Mouse (Mus musculus) G1E (cell line): ENCODE measurements around the gene Elmo2. TPM values are rescaled to one million over a fixed set of nuclear protein-coding genes. Genes with fewer than 3 reads are reported as not detected.

Experiments
- ATAC-seq: 2 replicates; pipeline ENCODE4 v1.8.0; 2016; ENCODE audit warnings: mild to moderate bottlenecking; ENCODE audit not compliant: insufficient number of reproducible peaks, poor library complexity, low FRiP score, severe bottlenecking; ENCODE audit errors: extremely low read depth
- DNase-seq: peaks from one replicate; pipeline ENCODE4 v3.0.0; 2012; ENCODE audit warnings: low spot score
- H3K27me3 ChIP-seq: 2 replicates; pipeline ENCODE4 v1.6.1; 2012; ENCODE audit warnings: mild to moderate bottlenecking, low read length, inconsistent platforms; ENCODE audit not compliant: insufficient read depth
- H3K36me3 ChIP-seq: replicated peaks from 2 replicates; pipeline ENCODE3; 2012; ENCODE audit warnings: mild to moderate bottlenecking, inconsistent platforms
- H3K4me1 ChIP-seq: 2 replicates; pipeline ENCODE4 v1.6.1; 2012; ENCODE audit warnings: low read depth, low read length, inconsistent platforms, mixed read lengths; ENCODE audit not compliant: insufficient read depth
- H3K4me3 ChIP-seq: 2 replicates; pipeline ENCODE4 v1.5.1; 2012; ENCODE audit warnings: low read depth, mild to moderate bottlenecking, inconsistent platforms, low read length, moderate library complexity, mixed read lengths
- H3K9me3 ChIP-seq: replicated peaks from 2 replicates; pipeline ENCODE4 v1.6.1; 2012; ENCODE audit warnings: inconsistent platforms
- CTCF ChIP-seq: IDR thresholded peaks from 2 replicates; pipeline ENCODE4 v1.5.1; 2012; ENCODE audit warnings: low read depth, low read length, inconsistent platforms, mixed read lengths
- GATA1 ChIP-seq: IDR thresholded peaks from 2 replicates; pipeline ENCODE4 v1.6.1; 2012; ENCODE audit warnings: borderline replicate concordance, low read length, inconsistent platforms, mixed read lengths
- GATA2 ChIP-seq: IDR thresholded peaks from 2 replicates; pipeline ENCODE4 v1.6.1; 2012; ENCODE audit warnings: low read depth, low read length, inconsistent platforms, borderline replicate concordance
- POLR2AphosphoS5 ChIP-seq: IDR thresholded peaks from 2 replicates; pipeline ENCODE4 v1.6.1; 2012; ENCODE audit warnings: low read depth, low read length, inconsistent platforms; ENCODE audit not compliant: insufficient replicate concordance
- TAL1 ChIP-seq: conservative IDR thresholded peaks from 2 replicates; pipeline ENCODE4 v1.6.1; 2012; ENCODE audit warnings: low read depth, low read length, inconsistent platforms, mixed read lengths
- polyA plus RNA-seq: library from polyadenylated mRNA; stranded (reverse); fragments of >175 nt; gene quantifications from 2 replicates; pipeline ENCODE4 v1.2.3, GENCODE M21; 2012
- total RNA-seq, 2 experiments: library from RNA; stranded (forward) in 1 of 2; stranded (reverse) in 1 of 2; fragments of 200-1000 nt in 1 of 2; fragments of >200 nt in 1 of 2; fragmentation: Nextera tagmentation in 1 of 2; gene quantifications; 2 replicates each; pipeline ENCODE4 v1.2.3; 2014 to 2017

The Elmo2 gene
- total and polyA plus RNA-seq, 3 experiments: 15.1 to 38.3 (median 17.7) TPM

GRCm38 (mm10) chr2:165250903-165251302 is 75.4 kb downstream of the Elmo2 start:
- Histone ChIP-seq H3K4me3 (no peak overlapping the region), H3K36me3 (no peaks in the 10 kb centered on the region), H3K4me1 (no peaks in the 10 kb centered on the region), H3K9me3 (no peaks in the 10 kb centered on the region), H3K27me3 (no peaks in the 10 kb centered on the region; the same call in 1 of the 2 replicates)
- TF ChIP-seq TAL1: no peak
- no peak for TF ChIP-seq CTCF
- TF ChIP-seq GATA2: no peak
- no peak for TF ChIP-seq GATA1
- no peak for TF ChIP-seq POLR2AphosphoS5
- no peak for DNase-seq
- ATAC-seq: no peak

- H3K27me3 ChIP-seq: no peaks in the 10 kb centered on the region; the same call in 1 of the 2 replicates
- H3K36me3 ChIP-seq: no peaks in the 10 kb centered on the region
- no peaks in the 10 kb centered on the region for H3K4me1 ChIP-seq
- DNase-seq (no peak), ATAC-seq (no peak)
- no peak overlapping the region for H3K4me3 ChIP-seq
- no peak for TF ChIP-seq TAL1
- TF ChIP-seq POLR2AphosphoS5: no peak
- TF ChIP-seq CTCF: no peak
- TF ChIP-seq GATA2: no peak
- no peak for TF ChIP-seq GATA1
- no peaks in the 10 kb centered on the region for H3K9me3 ChIP-seq
These were observed 77.3 kb downstream of the Elmo2 start for GRCm38 (mm10) chr2:165248967-165249366.

- H3K4me1 ChIP-seq: no peaks in the 10 kb centered on the region
- H3K4me3 ChIP-seq: no peak overlapping the region
- no peaks in the 10 kb centered on the region; the same call in 1 of the 2 replicates for H3K27me3 ChIP-seq
- ATAC-seq: no peak
- TF ChIP-seq TAL1 (no peak), GATA2 (no peak), POLR2AphosphoS5 (no peak), GATA1 (no peak), CTCF (no peak)
- H3K9me3 ChIP-seq: no peaks in the 10 kb centered on the region
- no peak for DNase-seq
- no peaks in the 10 kb centered on the region for H3K36me3 ChIP-seq
These were observed 79.9 kb downstream of the Elmo2 start for GRCm38 (mm10) chr2:165246349-165246748.

GRCm38 (mm10) chr2:165243122-165243720 is 83.1 kb downstream of the Elmo2 start:
- no peaks in the 10 kb centered on the region for H3K36me3 ChIP-seq
- no peak for DNase-seq
- H3K4me1 ChIP-seq: no peaks in the 10 kb centered on the region
- no peak overlapping the region for H3K4me3 ChIP-seq
- TF ChIP-seq CTCF: no peak
- no peak for TF ChIP-seq GATA1
- TF ChIP-seq POLR2AphosphoS5: no peak
- TF ChIP-seq GATA2: no peak
- no peak for TF ChIP-seq TAL1
- no peaks in the 10 kb centered on the region for H3K9me3 ChIP-seq
- ATAC-seq: no peak
- peaks cover 2% of the 10 kb centered on the region; the same call in 1 of the 2 replicates for H3K27me3 ChIP-seq

- Histone ChIP-seq H3K4me1 (no peaks in the 10 kb centered on the region), H3K36me3 (no peaks in the 10 kb centered on the region), H3K9me3 (no peaks in the 10 kb centered on the region), H3K4me3 (no peak overlapping the region), H3K27me3 (peaks cover 2% of the 10 kb centered on the region; the same call in 1 of the 2 replicates)
- no peak for TF ChIP-seq TAL1
- TF ChIP-seq POLR2AphosphoS5: no peak
- TF ChIP-seq GATA2: no peak
- no peak for TF ChIP-seq GATA1
- TF ChIP-seq CTCF: no peak
- DNase-seq (no peak), ATAC-seq (no peak)
These were observed 83.7 kb downstream of the Elmo2 start for GRCm38 (mm10) chr2:165242575-165242974.

GRCm38 (mm10) chr2:165241786-165242185 is 84.5 kb downstream of the Elmo2 start:
- ATAC-seq: no peak
- peaks cover 2% of the 10 kb centered on the region; the same call in 1 of the 2 replicates for H3K27me3 ChIP-seq

More at GRCm38 (mm10) chr2:165241786-165242185, 84.5 kb downstream of the Elmo2 start:
- H3K36me3 ChIP-seq: no peaks in the 10 kb centered on the region
- no peak for DNase-seq
- H3K4me3 ChIP-seq: no peak overlapping the region
- no peak for TF ChIP-seq CTCF
- no peak for TF ChIP-seq POLR2AphosphoS5
- TF ChIP-seq TAL1: no peak
- TF ChIP-seq GATA2: no peak
- TF ChIP-seq GATA1: no peak
- no peaks in the 10 kb centered on the region for H3K9me3 ChIP-seq
- H3K4me1 ChIP-seq: no peaks in the 10 kb centered on the region
